Mouse (Mus musculus) embryonic fibroblast, embryonic 13.5 days (primary cell): ENCODE data around the gene Spata9. TPM values are rescaled to one million over a fixed set of nuclear protein-coding genes. Genes with fewer than 3 reads are reported as not detected.

ENCODE experiments used
- H3K27ac ChIP-seq: 2 replicates; pipeline ENCODE4 v1.5.1; 2012; ENCODE audit warnings: low read length, control low read depth, inconsistent platforms; ENCODE audit not compliant: insufficient read depth
- H3K4me1 ChIP-seq: 2 replicates; pipeline ENCODE4 v1.6.1; 2011; ENCODE audit warnings: low read length; ENCODE audit not compliant: control insufficient read depth, insufficient read depth
- H3K4me3 ChIP-seq: 2 replicates; pipeline ENCODE4 v1.5.1; 2011; ENCODE audit warnings: mild to moderate bottlenecking, control low read depth, low read length; ENCODE audit not compliant: insufficient read depth
- CTCF ChIP-seq: IDR thresholded peaks from 2 replicates; pipeline ENCODE4 v1.5.1; 2011; ENCODE audit warnings: mild to moderate bottlenecking, control low read depth, low read length, moderate library complexity, borderline replicate concordance; ENCODE audit not compliant: insufficient read depth
- POLR2A ChIP-seq: IDR thresholded peaks from 2 replicates; pipeline ENCODE4 v1.6.1; 2011; ENCODE audit warnings: low read depth, mild to moderate bottlenecking, control low read depth, low read length, moderate library complexity
- polyA plus RNA-seq: library from polyadenylated mRNA; stranded (reverse); fragments of >200 nt; gene quantifications from 2 replicates; pipeline ENCODE4 v1.2.4, GENCODE M21; 2011; ENCODE audit warnings: low read depth; ENCODE audit not compliant: missing spikeins, insufficient read length

Gene Spata9
- polyA plus RNA-seq, 1 experiment = 0.49 TPM

GRCm38 (mm10) chr13:75981901-75982300 is 15.0 kb downstream of the Spata9 start:
- Histone ChIP-seq H3K4me3 (no peak overlapping the region), H3K27ac (no peak overlapping the region), H3K4me1 (no peaks in the 10 kb centered on the region)
- TF ChIP-seq POLR2A = no peak
- TF ChIP-seq CTCF = no peak

GRCm38 (mm10) chr13:75988096-75988495 is 21.1 kb downstream of the Spata9 start:
- TF ChIP-seq POLR2A = no peak
- TF ChIP-seq CTCF = no peak
- H3K4me1 ChIP-seq = no peaks in the 10 kb centered on the region; the same call in 1 of the 2 replicates
- H3K27ac ChIP-seq = no peak overlapping the region
- no peak overlapping the region for H3K4me3 ChIP-seq

DNA sequence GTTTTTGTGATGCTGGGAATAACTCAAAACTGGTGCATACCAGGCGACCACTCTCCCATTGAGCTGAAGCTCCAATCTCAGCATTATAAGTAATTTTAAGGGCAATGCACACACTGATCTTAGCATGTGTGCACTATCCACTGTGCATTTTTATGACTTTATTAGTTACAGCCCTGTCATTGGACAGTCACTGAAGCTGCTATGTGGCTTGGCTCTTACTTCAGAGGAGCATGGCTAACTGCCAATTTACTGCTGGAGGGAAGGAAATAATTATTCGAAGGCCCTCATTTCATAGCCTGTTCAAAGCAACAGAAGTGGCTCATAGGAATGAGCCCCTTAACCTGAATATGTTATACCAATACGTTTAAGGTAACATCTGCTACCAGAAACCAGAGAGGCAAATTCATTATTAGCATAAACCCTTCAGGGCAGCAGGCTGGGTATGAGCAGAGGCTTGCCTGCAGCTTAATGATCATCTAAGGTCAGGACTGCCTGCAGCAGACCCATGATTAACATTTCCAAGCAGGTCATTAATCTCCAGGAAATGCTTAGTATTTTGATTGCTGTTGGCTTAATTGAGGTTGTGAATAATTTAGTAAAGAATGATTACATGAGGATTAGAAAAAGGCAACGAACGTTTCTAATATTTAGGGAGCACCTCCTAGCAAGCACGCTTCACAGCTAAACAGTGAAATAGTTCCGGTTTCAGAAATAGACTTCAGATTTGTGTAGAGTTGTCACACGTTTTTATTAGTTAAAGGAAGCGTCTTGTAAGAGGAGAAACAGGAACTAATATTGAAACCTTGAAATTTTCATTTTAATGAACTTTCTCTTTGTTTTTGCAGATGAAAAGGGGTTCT is 25.4 kb downstream of the Spata9 start:
- no peak for TF ChIP-seq CTCF
- TF ChIP-seq POLR2A = no peak
- H3K4me3 ChIP-seq = no peak overlapping the region
- no peaks in the 10 kb centered on the region; the same call in 1 of the 2 replicates for H3K4me1 ChIP-seq
- H3K27ac ChIP-seq = no peak overlapping the region

DNA sequence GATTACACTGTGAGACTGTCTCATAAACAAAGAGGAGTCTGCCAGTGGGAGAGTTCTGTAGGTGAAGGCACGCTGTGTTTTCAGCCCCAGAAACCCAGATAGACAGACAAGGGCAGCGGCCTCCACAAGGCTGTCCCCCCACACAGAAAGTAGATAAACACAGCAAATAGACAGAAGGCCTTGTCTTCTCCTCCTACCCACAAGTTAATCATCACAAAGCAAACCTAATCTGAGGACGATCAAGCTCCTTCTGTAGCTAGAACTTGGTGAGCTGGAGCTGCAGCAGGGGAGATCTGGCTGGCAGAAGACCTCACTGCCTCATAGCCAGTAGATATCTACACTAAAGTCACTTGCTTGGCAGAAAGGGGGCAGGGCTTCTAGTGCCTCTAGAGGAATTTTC is 36.3 kb downstream of the Spata9 start:
- Histone ChIP-seq H3K27ac (no peak overlapping the region), H3K4me1 (no peaks in the 10 kb centered on the region), H3K4me3 (no peak overlapping the region)
- TF ChIP-seq CTCF = no peak
- TF ChIP-seq POLR2A = no peak

DNA sequence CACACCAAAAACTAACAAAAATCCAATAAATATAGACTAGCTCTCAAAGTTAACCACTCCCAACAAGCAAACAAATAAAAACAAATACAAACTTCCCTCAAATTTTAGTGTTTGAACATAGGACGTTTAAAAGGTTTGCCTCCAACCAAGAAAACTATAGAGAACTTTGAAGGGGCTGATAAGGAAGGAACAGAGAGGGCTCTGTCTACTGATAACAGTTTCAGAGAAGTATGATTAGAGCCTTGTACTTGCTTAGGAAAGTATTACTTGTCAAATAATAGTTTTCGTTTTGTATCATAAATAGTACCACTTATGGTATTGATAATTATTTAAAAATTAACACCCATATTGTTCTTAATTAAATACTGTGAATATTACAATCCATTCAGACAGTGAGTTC is 47.6 kb downstream of the Spata9 start:
- TF ChIP-seq CTCF (no peak), POLR2A (no peak)
- H3K4me1 ChIP-seq = no peaks in the 10 kb centered on the region

DNA sequence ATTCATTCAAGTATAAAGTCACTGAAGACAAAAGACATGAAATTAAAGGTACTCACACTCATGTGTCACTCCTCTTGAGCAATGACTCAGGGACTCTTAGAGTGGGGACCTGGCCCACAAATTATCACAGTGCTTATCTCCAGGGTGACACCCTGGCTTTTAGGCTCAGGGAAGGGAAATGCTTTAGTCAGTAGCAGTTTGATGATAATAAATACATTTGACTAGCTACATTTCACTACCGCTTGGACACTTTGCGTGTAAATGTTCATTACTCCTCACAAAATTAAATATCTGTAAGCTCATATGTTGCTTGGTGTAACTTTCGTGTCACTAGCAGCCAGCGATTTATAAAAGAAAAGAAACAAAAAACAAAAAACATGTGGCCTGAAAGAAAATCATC is 50.5 kb downstream of the Spata9 start:
- TF ChIP-seq CTCF (no peak), POLR2A (no peak)
- peaks cover 2% of the 10 kb centered on the region for H3K4me1 ChIP-seq
- peak overlapping the region; percentile 68 for H3K4me3 ChIP-seq
- H3K27ac ChIP-seq = peak overlapping the region; percentile 94

More for the DNA sequence above, 47.6 kb downstream of the Spata9 start:
- H3K27ac ChIP-seq = no peak overlapping the region
- H3K4me3 ChIP-seq = no peak overlapping the region

- Histone ChIP-seq H3K27ac (peak within 1 kb of the TSS; percentile 94), H3K4me1 (peaks cover 2% of the 10 kb centered on the region), H3K4me3 (peak within 1 kb of the TSS; percentile 68)
- no peak for TF ChIP-seq CTCF
- TF ChIP-seq POLR2A = peak; percentile 89
Observed at GRCm38 (mm10) chr13:76017974-76018843, 51.3 kb downstream of the Spata9 start, which contains the start of gene Rfesd. Gene Rfesd, minus strand, starts transcription at chr13:76018719.

DNA sequence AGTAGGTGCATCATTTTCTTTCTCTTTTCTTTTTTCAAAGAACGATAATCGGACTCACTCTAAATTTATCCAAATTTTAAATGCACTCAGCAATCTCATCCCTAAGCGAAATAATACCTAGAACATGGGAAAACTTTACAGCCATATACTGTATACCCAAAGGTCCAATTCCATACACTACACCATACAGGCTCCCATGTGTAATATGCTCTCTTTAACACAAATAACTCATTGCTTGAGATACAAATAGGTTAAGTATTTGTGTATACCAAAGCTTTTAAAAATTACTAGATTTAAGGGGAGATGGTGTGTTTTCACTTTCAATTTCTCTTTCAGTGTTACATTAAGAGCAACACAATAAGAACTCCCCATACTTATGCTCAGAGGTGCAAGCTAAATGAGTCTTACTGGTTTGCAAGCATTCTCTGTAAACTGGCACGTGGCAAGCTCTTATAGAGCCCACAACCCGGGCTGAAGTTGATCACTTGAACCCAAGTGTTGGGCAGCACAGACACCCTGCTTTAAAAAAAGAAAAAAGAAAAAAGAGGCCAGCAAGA is 52.0 kb downstream of the Spata9 start:
- TF ChIP-seq POLR2A = no peak
- no peak for TF ChIP-seq CTCF
- Histone ChIP-seq H3K4me3 (peak overlapping the region; percentile 11; the same call in 1 of the 2 replicates), H3K4me1 (peaks cover 2% of the 10 kb centered on the region), H3K27ac (peak overlapping the region; percentile 50)

- no peak overlapping the region for H3K27ac ChIP-seq
- no peak for TF ChIP-seq POLR2A
- TF ChIP-seq CTCF = no peak
- H3K4me3 ChIP-seq = no peak overlapping the region
- peaks cover 2% of the 10 kb centered on the region for H3K4me1 ChIP-seq
Observed at GRCm38 (mm10) chr13:76021782-76022181, 54.8 kb downstream of the Spata9 start.

- no peak overlapping the region for H3K4me3 ChIP-seq
- no peak overlapping the region for H3K27ac ChIP-seq
- TF ChIP-seq CTCF (no peak), POLR2A (no peak)
- peaks cover 2% of the 10 kb centered on the region for H3K4me1 ChIP-seq
Observed at GRCm38 (mm10) chr13:76024588-76024987, 57.6 kb downstream of the Spata9 start.
